Mouse (Mus musculus): ENCODE results near the gene Nek7. TPM values are rescaled to one million over a fixed set of nuclear protein-coding genes. Genes with fewer than 3 reads are reported as not detected.

Nek7 gene
- total and polyA plus RNA-seq, 3 experiments = 29.1 to 75.1 (median 63.7) TPM

DNA sequence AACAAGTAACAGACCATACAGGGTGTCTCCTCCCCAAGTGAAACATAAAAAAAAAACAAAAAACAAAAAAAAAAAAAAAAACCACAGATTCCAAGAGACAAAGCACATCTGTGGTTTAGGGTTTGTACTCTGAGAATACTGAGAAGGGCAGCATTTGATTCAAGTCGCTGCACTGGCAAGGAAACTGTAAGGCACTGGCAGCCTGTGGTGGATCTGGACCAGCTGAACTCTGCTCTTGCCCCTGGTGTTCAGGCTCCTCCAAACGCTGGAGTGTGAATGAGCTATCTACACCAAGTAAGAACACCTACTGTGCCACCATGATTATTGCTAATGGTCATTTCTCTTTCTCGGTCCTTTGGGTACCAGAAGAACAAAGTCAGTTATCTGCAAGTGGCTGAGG, 30.8 kb downstream of the Nek7 start:
- Histone ChIP-seq H3K9me3 (replicated peaks; ENCODE audit: low read length) (peaks cover 4% of the 10 kb centered on the region), H3K9ac (ENCODE audit: insufficient read depth, low read depth) (no peak overlapping the region), H3K4me2 (ENCODE audit: insufficient read depth, low read depth, poor library complexity, severe bottlenecking) (no peak overlapping the region), H3K36me3 (replicated peaks in 1 of 2; ENCODE audit: control insufficient read depth in 1 of 2, insufficient read depth in 1 of 2, low read length in 1 of 2) (peaks cover 19 to 80% of the 10 kb centered on the region in 2 experiments), H3K27me3 (replicated peaks) (no peaks in the 10 kb centered on the region), H3K4me1 (ENCODE audit: control insufficient read depth in 1 of 2, insufficient read depth in 2 of 2) (peaks cover 27 to 78% of the 10 kb centered on the region in 2 experiments), H3K4me3 (replicated peaks in 1 of 3; ENCODE audit: low read depth in 2 of 3, low read length in 2 of 3, poor library complexity in 1 of 3) (no peak overlapping the region), H3K79me2 (replicated peaks; ENCODE audit: control insufficient read depth, extremely low read depth, insufficient read depth, poor library complexity, severe bottlenecking) (peaks cover 73% of the 10 kb centered on the region), H3K27ac (ENCODE audit: insufficient read depth, low read depth) (no peak overlapping the region)
- TF ChIP-seq IRF4 (IDR thresholded peaks at IDR 0.05; ENCODE audit: low read depth, low read length) (no peak), ZC3H11A (IDR thresholded peaks at IDR 0.05; ENCODE audit: low read depth, low read length) (no peak), PAX5 (IDR thresholded peaks at IDR 0.05; ENCODE audit: low read length) (no peak)
- DNase-seq (ENCODE audit: extremely low read depth) = no peak
- in situ Hi-C loops (cut with MboI; ENCODE audit: low pct_ligation_motif_present, low pct_unique_long_range_greater_than_20kb, low sequenced_read_pairs) = no loop called here
- dilution Hi-C loops (cut with MboI; ENCODE audit: extremely low pct_ligation_motif_present, extremely low pct_unique_long_range_greater_than_20kb, low sequenced_read_pairs) = no loop called here

DNA sequence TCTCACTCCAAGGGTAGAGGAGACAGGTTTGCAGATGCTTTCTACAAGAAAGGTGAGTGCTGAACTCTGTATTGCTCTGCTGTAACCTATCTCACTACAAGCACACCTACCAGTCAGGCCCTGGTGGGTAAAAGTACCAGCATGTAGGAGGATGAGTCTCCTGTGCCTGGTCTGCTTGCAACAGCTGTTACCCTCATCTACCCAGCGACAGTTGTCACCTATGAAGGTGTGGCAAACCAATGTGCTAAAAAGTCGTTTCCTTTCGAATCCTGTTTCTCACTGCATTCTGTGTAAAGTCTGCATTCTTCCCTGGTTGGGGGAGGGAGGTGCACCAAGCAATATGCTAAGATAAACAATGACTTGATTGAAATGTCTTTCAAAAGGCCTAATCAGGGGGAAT, 32.1 kb downstream of the Nek7 start:
- peaks cover 15 to 81% of the 10 kb centered on the region in 2 experiments for H3K36me3 ChIP-seq (replicated peaks in 1 of 2; ENCODE audit: control insufficient read depth in 1 of 2, insufficient read depth in 1 of 2, low read length in 1 of 2)
- H3K4me2 ChIP-seq (ENCODE audit: insufficient read depth, low read depth, poor library complexity, severe bottlenecking) = no peak overlapping the region
- no peak for DNase-seq (ENCODE audit: extremely low read depth)
- H3K27ac ChIP-seq (ENCODE audit: insufficient read depth, low read depth) = no peak overlapping the region
- TF ChIP-seq GABPA (IDR thresholded peaks at IDR 0.05; ENCODE audit: insufficient replicate concordance, low read depth, low read length) (no peak), KAT2A (IDR thresholded peaks at IDR 0.05; ENCODE audit: insufficient replicate concordance, low read length) (no peak), ZMIZ1 (IDR thresholded peaks at IDR 0.05; ENCODE audit: low read depth, low read length) (no peak), MAZ (IDR thresholded peaks at IDR 0.05; ENCODE audit: low read depth, low read length) (no peak), MXI1 (IDR thresholded peaks at IDR 0.05; ENCODE audit: low read depth, low read length) (no peak), ELF1 (IDR thresholded peaks at IDR 0.05; ENCODE audit: low read depth, low read length) (no peak)
- no peak overlapping the region for H3K4me3 ChIP-seq (replicated peaks in 1 of 3; ENCODE audit: low read depth in 2 of 3, low read length in 2 of 3, poor library complexity in 1 of 3)
- peaks cover 70% of the 10 kb centered on the region for H3K79me2 ChIP-seq (replicated peaks; ENCODE audit: control insufficient read depth, extremely low read depth, insufficient read depth, poor library complexity, severe bottlenecking)
- no peak overlapping the region for H3K9ac ChIP-seq (ENCODE audit: insufficient read depth, low read depth)
- H3K4me1 ChIP-seq (ENCODE audit: control insufficient read depth in 1 of 2, insufficient read depth in 2 of 2) = peaks cover 24 to 81% of the 10 kb centered on the region in 2 experiments
- in situ Hi-C loops (cut with MboI; ENCODE audit: low pct_ligation_motif_present, low pct_unique_long_range_greater_than_20kb, low sequenced_read_pairs) (no loop called here), dilution Hi-C loops (cut with MboI; ENCODE audit: extremely low pct_ligation_motif_present, extremely low pct_unique_long_range_greater_than_20kb, low sequenced_read_pairs) (no loop called here)
- H3K9me3 ChIP-seq (replicated peaks; ENCODE audit: low read length) = peaks cover 4% of the 10 kb centered on the region
- no peaks in the 10 kb centered on the region for H3K27me3 ChIP-seq (replicated peaks)

DNA sequence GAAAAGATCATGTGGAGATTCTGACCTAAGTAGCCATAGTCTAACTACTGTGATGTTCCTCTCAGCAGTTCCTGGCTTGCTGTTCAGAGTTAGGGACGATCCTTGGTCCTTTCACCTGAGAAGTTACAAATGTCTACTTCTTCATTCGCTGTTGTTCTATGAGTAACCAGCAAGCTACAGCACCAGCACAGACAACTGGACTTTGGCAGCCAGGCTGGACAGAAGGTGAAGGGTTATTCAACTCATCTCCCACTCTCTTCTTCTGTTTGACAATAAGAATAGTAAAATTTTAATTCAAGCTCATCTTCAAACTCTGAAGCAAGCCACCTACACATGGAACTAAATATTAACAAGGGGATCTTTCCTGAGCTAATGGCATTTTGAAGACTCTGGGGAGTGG, 33.0 kb downstream of the Nek7 start:
- dilution Hi-C loops (cut with MboI; ENCODE audit: extremely low pct_ligation_motif_present, extremely low pct_unique_long_range_greater_than_20kb, low sequenced_read_pairs) = no loop called here
- no peak overlapping the region for H3K9ac ChIP-seq (ENCODE audit: insufficient read depth, low read depth)
- H3K36me3 ChIP-seq (replicated peaks in 1 of 2; ENCODE audit: control insufficient read depth in 1 of 2, insufficient read depth in 1 of 2, low read length in 1 of 2) = peaks cover 15 to 81% of the 10 kb centered on the region in 2 experiments
- no peak overlapping the region for H3K4me2 ChIP-seq (ENCODE audit: insufficient read depth, low read depth, poor library complexity, severe bottlenecking)
- H3K4me1 ChIP-seq (ENCODE audit: control insufficient read depth in 1 of 2, insufficient read depth in 2 of 2) = peaks cover 25 to 83% of the 10 kb centered on the region in 2 experiments
- H3K9me3 ChIP-seq (replicated peaks; ENCODE audit: low read length) = no peaks in the 10 kb centered on the region
- no peak overlapping the region for H3K27ac ChIP-seq (ENCODE audit: insufficient read depth, low read depth)
- DNase-seq (ENCODE audit: extremely low read depth) = no peak
- H3K27me3 ChIP-seq (replicated peaks) = no peaks in the 10 kb centered on the region
- H3K4me3 ChIP-seq (replicated peaks in 1 of 3; ENCODE audit: low read depth in 2 of 3, low read length in 2 of 3, poor library complexity in 1 of 3) = no peak overlapping the region
- TF ChIP-seq UBTF (IDR thresholded peaks at IDR 0.05; ENCODE audit: low read depth, low read length) = no peak
- no peak for TF ChIP-seq GABPA (IDR thresholded peaks at IDR 0.05; ENCODE audit: insufficient replicate concordance, low read depth, low read length)
- peaks cover 68% of the 10 kb centered on the region for H3K79me2 ChIP-seq (replicated peaks; ENCODE audit: control insufficient read depth, extremely low read depth, insufficient read depth, poor library complexity, severe bottlenecking)
- in situ Hi-C loops (cut with MboI; ENCODE audit: low pct_ligation_motif_present, low pct_unique_long_range_greater_than_20kb, low sequenced_read_pairs) = no loop called here

Data from CH12.LX (cell line).